Mouse (Mus musculus) CD4-positive naive resting alpha-beta T cell, adult 57 days (primary cell): Measurements from ENCODE around the gene Olfr345. TPM values are rescaled to one million over a fixed set of nuclear protein-coding genes. Genes with fewer than 3 reads are reported as not detected.

ENCODE experiments used
- total RNA-seq: library from RNA; stranded (reverse); gene quantifications from one replicate; pipeline ENCODE4 v1.2.4, GENCODE M21; 2023

Gene Olfr345
- total RNA-seq: not detected

GRCm38 (mm10) chr2:36639741-36640140 lies at the start of gene Olfr345:
Gene Olfr345 (plus strand): TSS chr2:36640041.

GRCm38 (mm10) chr2:36685488-36685887 lies 45.6 kb downstream of the Olfr345 start, which contains the start of gene Olfr346:
Gene Olfr346 (plus strand): TSS chr2:36685788.

Other genes with a start within 250 kb of the Olfr345 start
- not detected for gene Olfr339, start 221.1 kb upstream of the Olfr345 start, total RNA-seq
- gene Olfr340, start 187.5 kb upstream of the Olfr345 start, total RNA-seq: not detected
- gene Olfr341, start 157.6 kb upstream of the Olfr345 start, total RNA-seq: not detected
- not detected for gene Olfr342, start 115.0 kb upstream of the Olfr345 start, total RNA-seq
- gene Olfr344, start 73.4 kb upstream of the Olfr345 start, total RNA-seq: not detected
- not detected for gene Olfr346, start 45.7 kb downstream of the Olfr345 start, total RNA-seq
- gene Olfr347, start 91.9 kb downstream of the Olfr345 start, total RNA-seq: not detected
- not detected for gene Olfr348, start 144.2 kb downstream of the Olfr345 start, total RNA-seq
- not detected for gene Olfr50, start 150.5 kb downstream of the Olfr345 start, total RNA-seq
- not detected for gene Olfr3, start 177.0 kb downstream of the Olfr345 start, total RNA-seq
- not detected for gene Olfr350, start 206.3 kb downstream of the Olfr345 start, total RNA-seq
- gene Olfr351, start 222.6 kb downstream of the Olfr345 start, total RNA-seq: not detected
- gene Olfr352, start 228.4 kb downstream of the Olfr345 start, total RNA-seq: not detected